Mouse (Mus musculus): ENCODE results near the gene Ehd2.
A peak's percentile ranks its signal among the peaks of the same experiment; 100 is the strongest.

Gene Ehd2

DNA sequence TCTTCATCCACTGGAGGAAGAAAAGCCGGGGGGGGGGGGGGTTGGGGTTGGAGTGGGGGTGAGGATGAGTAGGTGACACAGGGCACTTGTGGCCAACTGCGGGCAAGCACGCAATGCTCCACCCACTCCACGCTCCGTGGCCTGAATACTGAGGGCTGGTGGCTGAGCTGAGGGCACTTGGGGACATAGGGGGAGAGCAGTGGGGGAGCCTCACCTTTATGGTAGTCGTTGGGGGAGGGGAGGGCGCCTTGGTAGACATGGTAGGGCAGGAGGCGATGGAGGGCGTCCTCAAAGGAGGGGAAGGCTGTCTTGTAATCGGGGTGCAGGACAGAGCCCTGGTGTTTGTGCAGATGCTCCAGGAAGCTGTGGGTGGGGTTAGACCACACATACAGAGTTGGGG, 8.1 kb upstream of the Ehd2 start:
- DNase-seq (ENCODE audit: low read depth, low spot score), result peak; percentile 21

DNA sequence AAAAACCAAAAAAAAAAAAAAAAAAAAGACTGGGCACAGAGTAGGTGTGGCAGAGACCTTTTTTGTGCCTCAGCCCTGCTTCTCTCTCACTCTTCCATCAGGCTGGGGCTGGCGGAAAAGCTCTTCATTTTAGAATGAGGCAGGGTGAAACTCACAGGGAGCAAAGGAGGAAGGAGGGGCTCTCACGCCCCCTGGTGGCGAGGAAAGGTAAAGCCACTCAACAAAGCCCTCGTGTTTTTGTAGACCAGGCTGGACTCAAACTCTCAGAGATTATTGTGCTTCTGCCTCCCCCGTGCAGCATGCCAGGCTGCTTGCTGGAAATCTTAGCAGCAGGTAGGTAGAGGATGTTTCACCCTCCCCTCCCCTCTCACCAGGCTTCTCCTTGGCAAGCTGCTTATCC, 7.3 kb upstream of the Ehd2 start:
- peak; percentile 83 for DNase-seq (ENCODE audit: low read depth, low spot score)

DNA sequence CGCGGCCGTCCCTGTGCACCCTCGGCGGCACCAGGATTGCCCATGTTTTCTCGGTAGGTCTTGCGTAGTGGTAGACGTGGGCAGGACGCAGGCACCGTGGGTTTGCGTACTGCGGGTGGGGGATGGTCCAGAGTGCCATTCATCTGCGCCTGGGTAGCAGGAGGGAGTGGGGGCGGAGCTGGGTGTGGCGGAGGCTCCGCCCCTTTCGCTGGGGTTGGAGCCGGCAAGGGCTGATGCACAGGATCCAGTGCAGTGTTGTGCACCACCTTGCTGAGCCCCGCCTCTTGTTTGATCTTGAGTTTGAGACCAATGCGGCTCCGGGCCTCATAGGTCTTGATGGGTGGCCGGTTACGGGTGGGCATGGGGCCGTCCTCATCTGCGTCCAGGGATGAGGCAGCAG, 4.9 kb upstream of the Ehd2 start:
- DNase-seq (ENCODE audit: low read depth, low spot score), result no peak

DNA sequence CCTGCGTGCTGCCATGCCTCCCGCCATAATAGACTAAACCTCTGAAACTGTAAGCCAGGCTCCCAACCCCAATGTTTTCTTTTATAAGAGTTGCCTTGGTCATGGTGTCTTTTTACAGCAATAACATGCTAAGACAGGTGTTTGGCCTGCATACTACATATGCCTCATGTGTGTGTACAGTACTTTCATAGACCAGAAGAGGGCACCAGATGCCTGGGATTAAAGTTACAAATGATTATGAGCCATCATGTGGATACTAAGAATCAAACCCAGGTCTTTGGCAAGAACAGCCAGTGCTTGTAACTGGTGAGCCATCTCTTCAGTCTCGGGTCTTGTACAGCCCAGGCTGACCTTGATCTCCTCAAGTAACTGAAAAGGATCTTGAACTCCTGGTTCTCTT, 2.3 kb upstream of the Ehd2 start:
- peak; percentile 35 for DNase-seq (ENCODE audit: low read depth, low spot score)

DNA sequence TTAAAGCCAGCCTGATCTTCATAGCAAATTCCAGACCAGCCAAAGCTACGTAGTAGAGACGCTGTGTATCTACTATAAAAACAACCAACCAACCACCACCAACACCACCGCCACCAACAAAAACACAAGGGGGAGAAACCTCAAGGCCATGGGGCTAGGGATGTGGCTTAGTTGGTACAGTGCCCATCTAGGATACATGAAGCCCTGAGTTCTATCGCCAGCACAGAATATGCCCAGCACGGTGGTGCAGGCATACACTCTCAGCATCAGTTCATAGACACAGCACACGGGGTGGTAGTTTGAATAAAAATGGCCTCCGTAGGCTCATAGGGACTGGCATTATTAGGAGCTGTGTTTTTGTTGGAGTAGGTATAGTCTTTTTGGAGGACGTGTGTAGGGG, 955 bp upstream of the Ehd2 start:
- DNase-seq (ENCODE audit: low read depth, low spot score), result no peak

DNA sequence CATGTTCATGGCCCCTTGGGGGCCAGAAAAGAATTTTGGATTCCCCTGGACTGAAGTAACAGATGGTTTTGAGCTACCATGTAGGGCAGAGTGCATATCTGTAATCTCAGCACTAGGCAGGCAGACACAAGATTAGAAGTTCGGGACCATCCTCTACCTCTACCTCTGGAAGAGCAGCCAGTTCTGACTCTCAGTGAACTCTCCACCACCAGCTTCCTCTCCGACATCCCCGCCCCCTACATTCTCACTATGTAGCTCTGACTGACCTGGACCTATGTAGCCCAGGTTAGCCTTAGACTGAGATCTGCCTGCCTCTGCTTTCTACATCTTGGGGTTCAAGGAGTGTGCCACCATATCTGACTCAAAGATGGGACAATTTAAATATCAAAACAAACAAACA, 878 bp downstream of the Ehd2 start:
- DNase-seq (ENCODE audit: low read depth, low spot score), result no peak

DNA sequence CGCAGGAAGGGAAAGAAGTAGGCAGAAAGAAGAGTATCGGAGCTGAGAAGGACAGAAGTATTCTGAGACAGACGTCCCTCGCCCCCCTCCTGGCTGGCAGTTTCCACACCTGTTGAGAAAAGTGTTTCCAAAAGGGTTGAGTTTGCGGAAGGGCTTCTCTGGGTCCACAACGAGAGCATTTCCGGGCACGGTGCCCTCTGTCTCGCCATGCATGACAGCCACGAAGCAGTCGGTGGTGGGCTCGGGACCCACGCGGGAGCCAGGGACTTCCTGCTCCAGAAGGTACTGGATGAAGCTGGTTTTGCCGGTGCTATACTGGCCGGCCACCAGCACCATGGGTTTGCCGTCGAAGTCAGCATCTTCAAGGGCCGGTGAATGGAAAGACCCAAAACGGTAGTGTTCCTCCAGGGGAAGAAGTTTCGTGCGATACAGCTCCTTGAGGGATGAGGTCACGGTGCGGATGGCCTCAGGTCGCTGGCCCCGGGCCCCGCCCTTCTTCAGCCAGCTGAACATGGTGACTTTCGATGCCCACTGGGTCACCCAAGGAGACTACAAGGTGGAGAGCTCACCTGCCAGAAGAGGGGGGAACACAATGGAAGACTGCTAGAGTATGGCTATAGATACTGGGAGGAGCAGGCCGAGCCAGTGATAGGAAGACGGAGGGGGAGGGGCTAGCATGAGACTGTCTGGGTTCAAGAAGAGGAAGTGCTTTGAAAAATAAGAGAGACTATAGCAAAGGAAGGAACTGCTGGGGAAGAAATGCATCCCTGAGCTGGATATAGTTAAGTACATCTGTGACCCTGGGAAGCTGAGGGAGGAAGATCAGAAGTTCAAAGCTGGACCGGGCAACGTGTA, 3.3 kb downstream of the Ehd2 start:
- DNase-seq (ENCODE audit: low read depth, low spot score), result peak; percentile 1

DNA sequence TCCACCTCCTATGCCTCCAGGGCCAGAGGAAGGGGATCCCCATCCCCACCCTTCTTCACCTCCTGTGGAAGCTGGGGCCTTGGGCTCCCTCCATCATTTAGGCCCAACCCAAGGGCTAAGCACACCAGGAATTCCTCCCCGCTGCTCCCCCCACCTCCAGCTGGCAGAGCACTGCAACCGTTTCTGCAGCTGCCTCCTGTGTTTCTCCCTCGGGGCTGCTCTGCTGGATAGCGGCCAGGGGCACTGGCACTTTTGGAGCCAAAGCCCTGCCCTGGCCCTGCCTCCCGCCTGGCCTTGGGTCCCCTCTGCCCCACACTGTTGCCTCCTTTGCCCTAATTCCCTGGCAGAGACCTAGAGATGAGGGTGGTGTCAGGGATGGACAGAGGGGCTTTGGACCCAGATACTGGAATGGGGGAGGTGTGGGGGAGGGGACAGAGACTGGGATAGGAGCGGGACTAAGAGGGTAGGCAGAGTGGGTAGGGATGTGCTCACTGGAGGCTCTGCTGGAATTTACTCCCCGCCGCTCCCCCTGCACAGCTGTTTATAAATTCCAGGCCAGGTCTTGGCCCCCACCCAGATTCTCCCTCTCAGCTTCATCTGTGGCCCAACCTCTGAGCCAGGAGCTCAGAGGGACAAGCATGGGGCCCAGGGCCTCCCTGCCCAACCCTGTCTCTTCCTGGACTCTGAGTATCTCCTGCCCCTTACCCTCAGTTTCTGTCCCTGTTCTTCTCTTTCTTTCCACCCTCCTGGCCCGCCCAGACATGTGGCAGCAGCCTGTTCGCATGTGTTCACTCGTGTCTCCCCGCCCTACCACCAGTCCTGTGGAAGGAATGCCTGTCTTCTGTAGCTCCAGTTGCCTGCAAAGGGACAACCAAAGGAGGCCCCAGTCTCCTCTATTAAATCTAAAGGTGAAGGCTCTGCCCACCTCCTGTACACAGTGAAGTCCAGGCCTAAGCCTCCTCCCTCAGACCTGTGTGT, 4.8 kb downstream of the Ehd2 start:
- DNase-seq (ENCODE audit: low read depth, low spot score), result no peak

DNA sequence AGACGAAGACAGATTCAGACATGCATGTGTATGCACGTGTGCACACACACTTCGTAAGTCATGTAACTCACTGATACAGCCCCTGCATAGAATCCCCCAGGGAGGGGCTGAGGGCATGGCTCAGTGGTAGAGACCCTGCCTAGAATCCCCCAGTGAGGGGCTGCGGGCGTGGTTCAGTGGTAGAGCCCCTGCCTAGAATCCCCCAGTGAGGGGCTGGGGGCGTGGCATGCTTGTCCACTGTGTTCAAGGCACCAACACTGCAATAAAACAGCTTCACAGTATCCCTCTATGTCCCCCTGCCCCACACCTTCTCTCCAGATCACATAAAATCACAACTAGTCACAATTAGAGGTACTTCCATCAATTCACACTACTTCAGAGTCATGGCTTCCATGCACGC, 5.6 kb downstream of the Ehd2 start:
- DNase-seq (ENCODE audit: low read depth, low spot score), result no peak

DNA sequence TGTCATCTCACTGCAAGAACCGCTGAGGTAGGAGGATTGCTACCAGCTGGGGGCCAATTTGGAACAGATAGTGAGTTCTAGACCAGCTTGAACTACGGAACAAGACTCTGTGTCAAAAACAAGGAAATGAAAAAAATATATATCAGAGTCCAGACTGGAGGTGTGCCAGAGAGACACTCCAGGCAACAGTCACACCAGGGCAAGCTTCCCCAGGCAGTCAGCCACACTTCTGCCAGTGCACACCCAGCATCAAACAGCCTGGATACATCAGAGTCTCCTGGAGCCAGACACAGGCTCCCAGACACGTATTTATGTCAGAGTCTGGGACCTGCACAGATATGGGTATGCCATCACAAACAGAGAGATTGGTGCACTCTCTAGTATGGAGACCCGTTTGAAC, 6.1 kb downstream of the Ehd2 start:
- DNase-seq (ENCODE audit: low read depth, low spot score), result no peak

DNA sequence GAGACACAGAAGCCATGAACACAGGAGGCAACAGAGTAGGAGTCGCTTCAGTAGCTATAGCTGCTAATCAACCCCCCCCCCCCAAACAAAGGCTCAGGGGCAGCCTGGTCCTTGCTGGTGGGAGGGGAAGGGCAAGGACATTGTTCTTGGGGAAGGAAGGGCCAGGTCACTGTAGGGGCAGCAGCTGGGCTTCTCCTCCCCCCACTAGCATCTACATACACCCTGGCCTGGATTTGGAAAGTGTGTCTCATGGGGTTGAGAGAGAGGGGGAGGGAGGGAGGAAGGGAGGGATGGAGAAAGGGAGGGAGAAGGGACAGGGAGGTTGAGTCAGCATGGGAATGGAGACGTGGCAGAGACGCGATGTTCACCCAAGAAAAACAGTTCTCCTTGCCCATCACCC, 6.7 kb downstream of the Ehd2 start:
- no peak for DNase-seq (ENCODE audit: low read depth, low spot score)

DNA sequence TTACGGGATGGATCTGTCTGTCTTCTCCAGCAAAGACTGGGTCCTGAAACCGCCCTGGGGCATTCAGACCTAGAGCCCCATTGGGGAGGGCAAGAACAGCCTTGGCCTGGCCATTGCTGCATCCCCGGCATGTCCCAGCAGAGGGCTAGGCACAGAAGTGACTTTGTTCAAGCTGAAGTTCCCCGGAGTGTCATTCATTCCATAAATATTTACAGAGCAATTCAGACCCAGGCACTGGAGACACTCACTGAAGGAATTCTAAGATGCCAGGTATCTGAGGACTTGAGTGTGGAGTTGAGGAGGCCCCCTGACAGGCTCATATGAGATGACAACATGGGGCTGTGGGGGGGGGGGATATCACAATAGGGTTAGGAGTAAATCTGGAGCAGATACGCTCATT, 11.2 kb downstream of the Ehd2 start:
- DNase-seq (ENCODE audit: low read depth, low spot score), result no peak

DNA sequence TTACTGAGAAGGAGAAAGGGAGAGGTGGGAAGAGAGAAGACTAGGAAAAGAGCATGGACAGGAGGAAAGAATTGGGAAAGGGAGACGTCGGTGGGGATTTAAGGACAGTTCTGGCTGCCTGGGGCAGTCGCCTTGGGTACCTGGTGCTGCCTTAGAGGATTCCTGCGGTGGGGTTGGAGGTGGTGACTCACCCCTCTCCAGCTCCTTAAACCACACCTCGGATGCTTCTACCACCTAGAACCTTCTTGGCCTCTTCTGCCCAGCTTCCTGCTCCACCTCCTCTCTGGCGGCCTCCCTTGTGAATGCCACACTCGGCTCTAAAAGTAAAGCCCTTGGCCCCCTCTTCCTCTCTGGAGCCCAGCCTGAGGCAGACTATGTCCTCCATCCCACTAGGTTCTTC, 11.9 kb downstream of the Ehd2 start:
- DNase-seq (ENCODE audit: low read depth, low spot score), result no peak

DNA sequence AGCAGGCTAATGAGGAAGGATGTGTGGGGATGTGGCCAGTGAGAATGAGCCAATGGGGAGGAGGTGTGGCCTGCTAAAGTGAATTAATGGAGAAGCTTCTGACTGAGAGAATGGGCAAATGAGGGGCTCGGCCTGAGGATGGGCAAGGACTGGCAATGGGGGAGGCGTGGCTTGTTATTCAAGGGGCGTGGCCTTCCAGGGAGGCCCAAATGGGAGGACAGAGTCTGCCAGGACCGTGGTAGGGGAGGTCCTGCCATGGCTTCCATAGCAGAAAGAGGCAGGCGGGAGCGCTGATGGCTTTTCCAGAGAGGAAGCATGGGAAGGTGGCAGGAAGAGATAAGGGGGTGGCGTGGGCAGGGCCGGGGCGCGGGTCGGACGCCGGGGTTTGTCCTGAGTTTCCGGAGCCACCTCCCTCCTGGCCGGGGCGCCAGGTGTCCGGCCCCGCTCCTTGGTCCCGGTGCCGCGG, 12.4 kb downstream of the Ehd2 start:
- DNase-seq (ENCODE audit: low read depth, low spot score), result no peak

DNA sequence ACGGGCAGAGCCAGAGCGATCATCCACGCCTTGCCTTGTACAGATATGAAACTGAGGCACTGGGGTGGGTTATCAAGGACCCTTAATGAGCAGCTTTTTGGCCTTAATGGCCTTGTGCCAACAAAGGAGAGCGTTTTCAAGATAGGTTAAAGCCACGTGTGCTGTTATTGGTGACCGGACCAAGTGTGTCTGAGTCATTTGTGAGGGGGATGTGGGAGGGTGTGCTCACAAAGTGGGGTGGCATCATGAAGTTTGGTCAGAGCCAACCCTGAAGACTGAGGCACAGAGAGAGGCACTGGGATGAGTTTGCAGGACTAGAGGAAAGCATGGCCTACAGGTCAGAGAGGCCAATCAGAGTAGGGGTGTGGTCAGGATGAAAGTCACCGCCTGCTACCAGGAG, 12.9 kb downstream of the Ehd2 start:
- DNase-seq (ENCODE audit: low read depth, low spot score), result no peak

DNA sequence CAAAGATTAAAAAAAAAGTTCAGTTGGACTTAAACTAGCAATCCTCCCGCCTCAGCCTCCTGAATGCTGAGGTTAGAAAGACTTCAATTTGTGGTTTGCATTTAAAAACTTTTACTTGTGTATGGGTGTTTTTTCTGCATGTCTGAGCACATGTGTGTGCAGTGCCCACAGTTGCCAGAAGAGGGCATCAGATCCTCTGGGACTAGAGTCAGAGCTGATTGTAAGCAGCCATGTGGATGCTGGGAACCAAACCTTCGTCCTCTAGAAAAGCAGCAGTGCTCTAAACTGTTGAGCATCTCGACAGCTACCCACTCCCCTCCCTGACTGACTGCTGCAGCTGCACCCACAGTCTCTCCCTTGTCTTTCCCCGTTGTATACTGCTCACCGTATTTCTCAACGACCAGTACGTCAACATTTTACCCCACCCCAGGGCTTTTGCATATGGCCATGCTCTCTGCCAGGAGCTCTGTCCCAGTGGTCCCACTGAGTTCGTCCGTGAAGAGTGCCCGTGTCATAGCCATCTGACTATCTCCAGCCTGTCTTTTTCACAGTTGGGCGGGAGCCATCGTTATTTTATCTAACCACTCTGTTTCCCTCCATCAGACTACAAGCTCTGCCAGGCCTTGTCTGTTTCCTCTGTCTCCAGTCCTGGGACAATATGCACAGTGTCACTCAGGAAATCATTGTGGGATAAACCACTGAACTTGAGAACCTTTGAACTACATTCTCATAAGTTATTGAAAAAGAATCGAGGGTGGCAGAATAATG, 13.9 kb downstream of the Ehd2 start:
- DNase-seq (ENCODE audit: low read depth, low spot score), result peak; percentile 66

DNA sequence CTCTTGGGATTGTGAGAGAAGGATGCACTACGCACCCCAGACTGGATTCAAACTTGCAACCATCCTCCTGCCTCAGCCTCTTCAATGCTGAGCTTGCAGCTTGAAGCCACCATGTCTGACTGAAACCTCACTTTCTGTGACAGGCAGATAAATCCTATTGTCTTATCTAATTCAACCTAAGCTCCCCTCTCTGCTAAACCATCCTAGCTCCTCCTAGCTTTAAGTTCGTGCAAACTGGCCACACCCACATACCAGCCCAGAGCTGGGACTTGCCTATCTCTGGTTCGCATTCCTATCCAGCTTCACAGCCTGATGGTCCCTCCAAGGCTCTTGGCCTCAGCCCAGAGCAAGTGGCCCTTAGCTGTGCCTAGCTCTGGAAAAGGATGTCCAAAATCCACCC, 15.0 kb downstream of the Ehd2 start:
- no peak for DNase-seq (ENCODE audit: low read depth, low spot score)

DNA sequence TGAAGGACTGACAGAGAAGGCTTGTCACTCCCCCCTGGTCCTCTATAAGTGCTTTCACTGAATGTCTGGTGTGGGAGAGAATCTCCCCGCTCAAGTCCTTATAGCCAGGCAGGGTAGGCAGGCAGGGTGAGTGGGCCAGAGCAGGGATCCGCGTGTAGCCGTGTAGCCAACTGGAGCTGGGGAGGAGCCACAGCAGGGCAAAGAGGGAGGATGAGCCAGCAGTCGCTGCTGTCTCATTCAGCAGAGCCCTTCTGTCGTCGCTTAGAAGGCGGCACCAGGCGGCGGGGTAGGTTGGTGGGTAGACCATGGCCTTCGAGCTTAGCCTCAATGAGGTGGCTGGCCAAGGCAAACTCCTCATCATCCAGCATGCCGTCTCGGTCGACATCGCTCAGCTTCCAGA, 17.4 kb downstream of the Ehd2 start:
- DNase-seq (ENCODE audit: low read depth, low spot score), result no peak

DNA sequence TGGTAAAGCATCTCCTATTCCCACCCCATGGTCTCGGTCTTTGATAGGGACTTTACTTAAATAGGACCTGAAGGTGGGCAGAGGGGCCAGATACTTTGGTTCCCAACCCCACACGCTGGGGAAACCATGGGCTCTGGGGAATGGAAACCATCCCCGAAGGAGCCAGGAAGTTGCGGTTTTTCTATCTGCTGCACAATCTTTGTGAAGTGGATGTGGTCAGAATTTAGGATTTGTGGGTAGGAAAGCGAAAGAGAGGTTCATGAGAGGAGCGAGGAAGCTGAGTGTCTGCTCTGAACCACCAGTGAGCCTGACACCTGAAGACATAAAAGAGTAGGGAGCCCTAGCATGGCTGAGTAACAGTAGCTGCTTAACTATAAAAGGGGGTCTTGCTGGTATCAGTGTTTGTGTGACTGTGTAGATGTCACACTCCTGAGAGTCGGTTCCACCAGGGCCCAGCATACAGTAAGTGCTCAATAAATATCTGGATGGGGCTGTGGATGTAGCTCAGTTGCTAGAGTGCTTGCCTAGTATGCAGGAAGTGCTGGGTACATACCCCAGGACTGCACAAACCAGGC, 18.1 kb downstream of the Ehd2 start:
- DNase-seq (ENCODE audit: low read depth, low spot score), result peak; percentile 60

DNA sequence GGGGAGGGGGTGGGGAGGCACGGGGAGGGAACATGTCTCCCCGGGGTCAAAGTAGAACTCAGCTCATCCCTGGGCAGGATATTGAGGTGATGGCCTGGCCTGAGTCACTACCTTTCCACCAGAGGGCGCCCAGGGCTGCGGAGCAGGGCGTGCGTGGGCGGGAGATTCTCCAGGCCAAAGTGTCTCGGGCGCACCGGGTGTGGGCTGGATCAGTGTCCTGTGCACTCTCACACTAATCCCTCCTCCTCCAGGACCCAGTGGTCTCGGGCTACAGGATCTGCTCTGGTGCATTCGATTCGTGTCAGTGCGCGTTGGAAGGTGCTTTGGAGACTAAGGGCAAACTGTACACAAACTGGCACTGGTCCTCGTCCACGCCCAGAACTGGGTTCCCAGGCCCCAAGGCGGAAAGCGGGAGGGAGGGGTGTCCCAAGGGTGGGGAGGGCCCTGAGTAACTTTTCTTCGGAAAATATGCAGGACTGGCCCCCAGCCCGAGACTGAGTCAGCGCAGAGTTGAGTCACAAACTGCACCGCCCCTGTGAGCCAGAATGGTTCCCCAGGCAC, 18.9 kb downstream of the Ehd2 start:
- DNase-seq (ENCODE audit: low read depth, low spot score), result peak; percentile 92

DNA sequence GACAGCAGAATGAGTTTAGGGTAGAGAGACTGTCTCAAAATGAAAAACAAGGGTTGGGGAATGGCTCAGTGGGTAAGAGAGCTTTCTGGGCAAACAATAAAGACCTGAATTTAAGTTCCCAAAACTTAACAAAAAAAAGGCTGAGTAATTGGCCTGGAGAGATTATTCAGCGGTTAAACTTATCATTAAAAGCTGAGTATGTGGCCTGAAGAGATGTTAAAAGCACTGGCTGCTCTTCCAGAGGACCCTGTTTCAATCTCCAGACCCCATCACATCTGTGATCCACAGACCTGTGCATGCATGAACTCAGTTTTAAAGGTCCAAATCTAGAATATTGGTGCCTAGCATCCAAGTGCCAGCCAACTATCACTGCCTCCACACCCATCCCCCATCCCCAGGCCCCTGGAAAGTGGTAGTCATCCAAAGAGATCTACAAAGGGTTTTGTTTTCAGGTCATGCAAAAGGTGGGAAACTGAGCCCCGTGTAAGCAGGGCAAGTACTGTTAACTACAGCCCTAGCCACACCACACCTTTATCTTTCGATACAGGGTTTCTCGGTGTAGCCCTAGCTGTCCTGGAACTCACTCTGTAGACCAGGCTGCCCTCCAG, 19.6 kb downstream of the Ehd2 start:
- DNase-seq (ENCODE audit: low read depth, low spot score), result no peak

Data from CD4-positive, CD25-positive, alpha-beta regulatory T cell, adult 2 months (primary cell).